Comparison of ENCODE assay signal across 12 mouse cellular contexts in genomic region chr7:127181724-127182123, GRCm38 (mm10). TPM values are rescaled to one million over a fixed set of nuclear protein-coding genes. Genes with fewer than 3 reads are reported as not detected.
DNase-seq lines count a peak whose midpoint lies in the region; ATAC-seq and TF ChIP-seq lines count a peak whose summit lies in the region.
"Not testable (repeated sequence)": the region's sequence is repeated elsewhere in the genome, so short reads cannot be mapped to it uniquely, and the experiment has no call there.
"Had no signal": no experiment of that assay in that cellular context is flagged by ENCODE, and none has a peak within 500 bp of the region (broad histone marks: within the 10 kb centered on the region; RNA-seq: fewer than 3 reads in every experiment).

No protein-coding gene starts in this region.

- not testable (repeated sequence) for H3ac ChIP-seq in myocyte (ENCODE audit: control insufficient read depth, insufficient read length)

- not testable (repeated sequence) for H3K9ac ChIP-seq in CH12.LX (ENCODE audit: insufficient read depth, low read depth); liver, postnatal 0 days (replicated peaks)

- H3K79me2 ChIP-seq in CH12.LX (replicated peaks; ENCODE audit: control insufficient read depth, extremely low read depth, insufficient read depth, poor library complexity, severe bottlenecking); myocyte (ENCODE audit: control insufficient read depth, insufficient read depth): not testable (repeated sequence)

- DNase-seq in 416B (ENCODE audit: low read depth): peak; percentile 77
- DNase-seq in CH12.LX (ENCODE audit: extremely low read depth); liver, postnatal 0 days: not testable (repeated sequence)
- DNase-seq in ES-CJ7 (ENCODE audit: low read depth, low spot score): peak; percentile 71
- peak; percentile 39 for DNase-seq in T-cell, adult 2 months (ENCODE audit: low spot score)
- peak; percentile 75 for DNase-seq in induced T-regulatory cell, adult 2 months (ENCODE audit: low read depth)
- peak; percentile 11 for DNase-seq in retina, postnatal 1 day

- peak; percentile 13 for TF ChIP-seq RAD21 in CH12.LX (IDR thresholded peaks at IDR 0.05; ENCODE audit: low read depth, low read length)

- ATAC-seq in liver, postnatal 0 days: not testable (repeated sequence)

- H3K9me3 ChIP-seq in CH12.LX (replicated peaks; ENCODE audit: low read length): peaks cover 13% of the 10 kb centered on the region
- H3K9me3 ChIP-seq in liver, postnatal 0 days (ENCODE audit: low read length): not testable (repeated sequence)

- WGBS in liver, postnatal 0 days (ENCODE audit: insufficient replicate concordance): 29% methylated on average over 3 of the region's 3 CpGs

- peak in 1 of 2 experiments; percentile 44; a peak in 2 of 4 replicates for TF ChIP-seq CTCF in CH12.LX (conservative IDR thresholded peaks at IDR 0.05 in 1 of 2, IDR thresholded peaks at IDR 0.05 in 1 of 2; ENCODE audit: low read depth in 2 of 2, low read length in 2 of 2)
- peak; percentile 50 for TF ChIP-seq CTCF in liver, postnatal 0 days (IDR thresholded peaks at IDR 0.05; ENCODE audit: low read depth)

- H3K4me2 ChIP-seq in CH12.LX (ENCODE audit: insufficient read depth, low read depth, poor library complexity, severe bottlenecking); liver, postnatal 0 days (ENCODE audit: low read depth, low read length): not testable (repeated sequence)
- peak overlapping the region; percentile 55 for H3K4me2 ChIP-seq in myocyte (ENCODE audit: low read depth)

- not testable (repeated sequence) for TF ChIP-seq EP300 in CH12.LX (IDR thresholded peaks at IDR 0.05; ENCODE audit: low read length); liver, postnatal 0 days (IDR thresholded peaks at IDR 0.05; ENCODE audit: low read depth)

- peak; percentile 17; the same call in 1 of the 2 replicates for TF ChIP-seq POLR2A in CH12.LX (IDR thresholded peaks at IDR 0.05; ENCODE audit: low read depth, low read length)
- TF ChIP-seq POLR2A in myocyte (IDR thresholded peaks at IDR 0.05; ENCODE audit: insufficient read length, low read depth): not testable (repeated sequence)

- not testable (repeated sequence) for H3K4me3 ChIP-seq in CH12.LX (replicated peaks in 1 of 3; ENCODE audit: low read depth in 2 of 3, low read length in 2 of 3, poor library complexity in 1 of 3); liver, postnatal 0 days (ENCODE audit: low read depth, low read length); myocyte

- H3K27ac ChIP-seq in CH12.LX (ENCODE audit: insufficient read depth, low read depth); liver, postnatal 0 days (ENCODE audit: low read depth): not testable (repeated sequence)

- dilution Hi-C loops in CH12.LX (cut with MboI; ENCODE audit: extremely low pct_ligation_motif_present, extremely low pct_unique_long_range_greater_than_20kb, low sequenced_read_pairs): not testable (repeated sequence)

- H3K4me1 ChIP-seq in CH12.LX (ENCODE audit: control insufficient read depth in 1 of 2, insufficient read depth in 2 of 2): peaks cover 16 to 61% of the 10 kb centered on the region in 2 experiments
- H3K4me1 ChIP-seq in liver, postnatal 0 days (ENCODE audit: insufficient read depth): peaks cover 12% of the 10 kb centered on the region

- H3K27me3 ChIP-seq in CH12.LX (replicated peaks); liver, postnatal 0 days (ENCODE audit: insufficient read depth, low read length); myocyte (ENCODE audit: control insufficient read depth, insufficient read depth, insufficient read length): not testable (repeated sequence)

- in situ Hi-C loops in CH12.LX (cut with MboI; ENCODE audit: low pct_ligation_motif_present, low pct_unique_long_range_greater_than_20kb, low sequenced_read_pairs): not testable (repeated sequence)

- H3K36me3 ChIP-seq in CH12.LX (replicated peaks in 1 of 2; ENCODE audit: control insufficient read depth in 1 of 2, insufficient read depth in 1 of 2, low read length in 1 of 2): peaks cover 50 to 86% of the 10 kb centered on the region in 2 experiments
- not testable (repeated sequence) for H3K36me3 ChIP-seq in liver, postnatal 0 days (replicated peaks; ENCODE audit: insufficient read depth, low read length); myocyte (ENCODE audit: control insufficient read depth, insufficient read depth)

TF ChIP-seq in CH12.LX, 34 proteins besides CTCF, POLR2A, EP300 and RAD21:
- TF ChIP-seq SMC3 (IDR thresholded peaks at IDR 0.05; ENCODE audit: low read depth, low read length): 0 out of 2 replicates have a peak, but pooled peaks have one; percentile 21

RNA-seq across cellular contexts. Expression of gene Cd2bp2, which starts 14.1 kb away (rescaled TPM):
- total RNA-seq in CH12.LX (2012; rRNA removed): 66.8 and 78.5 TPM in 2 replicates
- total RNA-seq in CH12.LX (2014; rRNA removed): 62.4 and 63.3 TPM in 2 replicates
- polyA plus RNA-seq in CH12.LX (2012; ENCODE audit: insufficient read length, low read depth): 57.4 and 72.8 TPM in 2 replicates
- polyA plus RNA-seq in liver, postnatal 0 days (2015; fragmentation: Nextera tagmentation; extraction: Ambion mirVana): 11.5 and 14.0 TPM in 2 replicates
- polyA plus RNA-seq in myocyte (2012; fragmentation: generic; extraction: Trizol): 58.3 TPM

RNA-seq across cellular contexts. Expression of gene Tbc1d10b, which starts 26.5 kb away (rescaled TPM):
- total RNA-seq in CH12.LX (2012; rRNA removed) (25.9 and 28.0 TPM in 2 replicates), CH12.LX (2014; rRNA removed) (17.9 and 18.2 TPM in 2 replicates)
- polyA plus RNA-seq in CH12.LX (2012; ENCODE audit: insufficient read length, low read depth) (25.6 and 26.6 TPM in 2 replicates), myocyte (2012; fragmentation: generic; extraction: Trizol) (62.8 TPM)
- 8.3 and 8.6 TPM in 2 replicates for polyA plus RNA-seq in liver, postnatal 0 days (2015; fragmentation: Nextera tagmentation; extraction: Ambion mirVana)

RNA-seq across cellular contexts. Expression of gene Mylpf, which starts 27.0 kb away (rescaled TPM):
- total RNA-seq in CH12.LX (2012; rRNA removed) (3.0 and 4.2 TPM in 2 replicates), CH12.LX (2014; rRNA removed) (0.49 and 3.2 TPM in 2 replicates)
- polyA plus RNA-seq in CH12.LX (2012; ENCODE audit: insufficient read length, low read depth) (4.1 and 5.2 TPM in 2 replicates), myocyte (2012; fragmentation: generic; extraction: Trizol) (10,881 TPM)
- polyA plus RNA-seq in liver, postnatal 0 days (2015; fragmentation: Nextera tagmentation; extraction: Ambion mirVana): 19.7 and 94.3 TPM in 2 replicates
- polyA plus RNA-seq: adrenal gland, adult 2 months had no signal

RNA-seq across cellular contexts. Expression of gene Spn, which starts 44.1 kb away (rescaled TPM):
- 14.4 and 16.3 TPM in 2 replicates for total RNA-seq in CH12.LX (2012; rRNA removed)
- total RNA-seq in CH12.LX (2014; rRNA removed): 2.4 and 2.6 TPM in 2 replicates
- 3.3 and 3.6 TPM in 2 replicates for polyA plus RNA-seq in CH12.LX (2012; ENCODE audit: insufficient read length, low read depth)
- 4.9 and 5.6 TPM in 2 replicates for polyA plus RNA-seq in liver, postnatal 0 days (2015; fragmentation: Nextera tagmentation; extraction: Ambion mirVana)
- 21.7 TPM for polyA plus RNA-seq in myocyte (2012; fragmentation: generic; extraction: Trizol)
- polyA plus RNA-seq: forebrain, embryonic 15.5 days; hindbrain, embryonic 10.5 days; hindbrain, embryonic 16.5 days had no signal

RNA-seq across cellular contexts. Expression of gene Zfp553, which starts 51.1 kb away (rescaled TPM):
- total RNA-seq in CH12.LX (2012; rRNA removed): 17.4 and 18.8 TPM in 2 replicates
- total RNA-seq in CH12.LX (2014; rRNA removed): 8.6 and 9.8 TPM in 2 replicates
- 15.0 and 15.2 TPM in 2 replicates for polyA plus RNA-seq in CH12.LX (2012; ENCODE audit: insufficient read length, low read depth)
- 4.0 and 5.3 TPM in 2 replicates for polyA plus RNA-seq in liver, postnatal 0 days (2015; fragmentation: Nextera tagmentation; extraction: Ambion mirVana)
- polyA plus RNA-seq in myocyte (2012; fragmentation: generic; extraction: Trizol): 11.4 TPM

Comparison
In these comparisons a context has a peak if more than half of its experiments do, and no peak if none do; other contexts are left out.
1. RNA of gene Mylpf, which starts 27.0 kb away (polyA plus RNA-seq): 10,881 TPM in myocyte (single experiment); 19.7 to 94.3 TPM in liver, postnatal 0 days and 4.1 to 5.2 TPM in CH12.LX; every median in the first group is over 100 times any median in the second.